Mouse (Mus musculus) megakaryocyte, embryonic 14.5 days (primary cell): ENCODE measurements around the gene Zdhhc13.

Source experiments
- FLI1 ChIP-seq: IDR thresholded peaks from 2 replicates; pipeline ENCODE4 v1.6.1; 2012; ENCODE audit warnings: low read length, inconsistent platforms, mixed read lengths
- GATA1 ChIP-seq: IDR thresholded peaks from 3 replicates; pipeline ENCODE4 v1.6.1; 2012; ENCODE audit warnings: mixed read lengths, low read length, inconsistent platforms, borderline replicate concordance

GRCm38 (mm10) chr7:48760789-48761188 lies 28.0 kb upstream of the Zdhhc13 start:
- TF ChIP-seq GATA1 (no peak), FLI1 (no peak)
